In genomic region chr11:63914388-63914787, GRCm38 (mm10) we compare ENCODE assay signal across 9 mouse cellular contexts. TPM values are rescaled to one million over a fixed set of nuclear protein-coding genes. Genes with fewer than 3 reads are reported as not detected.
DNase-seq lines count a peak whose midpoint lies in the region; ATAC-seq and TF ChIP-seq lines count a peak whose summit lies in the region.
"Had no signal": no experiment of that assay in that cellular context is flagged by ENCODE, and none has a peak within 500 bp of the region (broad histone marks: within the 10 kb centered on the region; RNA-seq: fewer than 3 reads in every experiment).

No protein-coding gene starts in this region.

- no peak for TF ChIP-seq EP300 in liver, embryonic 14.5 days (IDR thresholded peaks at IDR 0.05; ENCODE audit: low read depth)
- no peak for TF ChIP-seq EP300 in stomach, postnatal 0 days (optimal IDR thresholded peaks at IDR 0.05)

- TF ChIP-seq CTCF in embryonic fibroblast, embryonic 13.5 days (IDR thresholded peaks at IDR 0.05; ENCODE audit: borderline replicate concordance, insufficient read depth, low read length), result no peak
- no peak for TF ChIP-seq CTCF in liver, embryonic 14.5 days (IDR thresholded peaks at IDR 0.05; ENCODE audit: low read depth)
- TF ChIP-seq CTCF in stomach, postnatal 0 days (IDR thresholded peaks at IDR 0.05; ENCODE audit: low read depth), result no peak

- no peak overlapping the region for H3K27ac ChIP-seq in embryonic fibroblast, embryonic 13.5 days (ENCODE audit: insufficient read depth, low read length)
- H3K27ac ChIP-seq in heart, embryonic 11.5 days (ENCODE audit: low read depth, low read length), result no peak overlapping the region
- H3K27ac ChIP-seq in liver, embryonic 14.5 days, result no peak overlapping the region
- H3K27ac ChIP-seq in stomach, postnatal 0 days (replicated peaks), result peak overlapping the region; percentile 61; the same call in 1 of the 2 replicates

- H3K4me1 ChIP-seq in embryonic fibroblast, embryonic 13.5 days (ENCODE audit: control insufficient read depth, insufficient read depth, low read length), result no peaks in the 10 kb centered on the region
- H3K4me1 ChIP-seq in heart, embryonic 11.5 days (ENCODE audit: control insufficient read depth, insufficient read depth, low read length), result peaks cover 28% of the 10 kb centered on the region
- H3K4me1 ChIP-seq in liver, embryonic 14.5 days (replicated peaks; ENCODE audit: control insufficient read depth in 2 of 2, insufficient read depth in 2 of 2, low read length in 1 of 2), result peaks cover 0 to 7% of the 10 kb centered on the region in 2 experiments; a peak in 2 of 4 replicates
- peaks cover 4% of the 10 kb centered on the region for H3K4me1 ChIP-seq in stomach, postnatal 0 days (replicated peaks; ENCODE audit: control insufficient read depth, insufficient read depth)

- no peak for TF ChIP-seq POLR2A in embryonic fibroblast, embryonic 13.5 days (IDR thresholded peaks at IDR 0.05; ENCODE audit: low read depth, low read length)

- no peaks in the 10 kb centered on the region for H3K9me3 ChIP-seq in heart, embryonic 11.5 days (replicated peaks; ENCODE audit: control insufficient read depth, low read length)
- no peaks in the 10 kb centered on the region for H3K9me3 ChIP-seq in liver, embryonic 14.5 days (ENCODE audit: control insufficient read depth, low read length)
- no peaks in the 10 kb centered on the region for H3K9me3 ChIP-seq in stomach, postnatal 0 days (ENCODE audit: control insufficient read depth, low read length)

- no peaks in the 10 kb centered on the region for H3K36me3 ChIP-seq in heart, embryonic 11.5 days (ENCODE audit: control insufficient read depth, insufficient read depth, low read length)
- no peaks in the 10 kb centered on the region for H3K36me3 ChIP-seq in liver, embryonic 14.5 days (replicated peaks; ENCODE audit: control insufficient read depth, insufficient read depth, low read depth)
- H3K36me3 ChIP-seq in stomach, postnatal 0 days (ENCODE audit: control insufficient read depth, insufficient read depth, low read length), result no peaks in the 10 kb centered on the region

- H3K27me3 ChIP-seq in heart, embryonic 11.5 days (ENCODE audit: control insufficient read depth, insufficient read depth, low read length), result peaks cover 10% of the 10 kb centered on the region
- peaks cover 35% of the 10 kb centered on the region for H3K27me3 ChIP-seq in liver, embryonic 14.5 days (ENCODE audit: control insufficient read depth, insufficient read depth, low read length)
- no peaks in the 10 kb centered on the region for H3K27me3 ChIP-seq in stomach, postnatal 0 days (ENCODE audit: control insufficient read depth, insufficient read depth, low read length)

- H3K4me3 ChIP-seq in embryonic fibroblast, embryonic 13.5 days (ENCODE audit: insufficient read depth, low read length), result peak overlapping the region; percentile 37
- peak overlapping the region; percentile 36 for H3K4me3 ChIP-seq in heart, embryonic 11.5 days (ENCODE audit: low read depth, low read length)
- H3K4me3 ChIP-seq in liver, embryonic 14.5 days (ENCODE audit: insufficient read depth in 1 of 2, low read depth in 2 of 2, low read length in 2 of 2), result peak overlapping the region; percentile 6 to 23; a peak in 2 of 4 replicates
- H3K4me3 ChIP-seq in stomach, postnatal 0 days (ENCODE audit: low read depth, low read length), result peak overlapping the region; percentile 37

- peak overlapping the region; percentile 2; the same call in 1 of the 2 replicates for H3K9ac ChIP-seq in heart, embryonic 11.5 days (ENCODE audit: low read depth, low read length)
- H3K9ac ChIP-seq in liver, embryonic 14.5 days (replicated peaks), result no peak overlapping the region
- peak overlapping the region; percentile 38; the same call in 1 of the 2 replicates for H3K9ac ChIP-seq in stomach, postnatal 0 days (ENCODE audit: low read length)

- WGBS in heart, embryonic 11.5 days (ENCODE audit: insufficient replicate concordance), result 6% methylated on average over 20 of the region's 20 CpGs
- 4% methylated on average over 20 of the region's 20 CpGs for WGBS in liver, embryonic 14.5 days (ENCODE audit: insufficient replicate concordance)
- WGBS in stomach, postnatal 0 days, result 4% methylated on average over 20 of the region's 20 CpGs

- ATAC-seq in heart, embryonic 11.5 days (replicated peaks; ENCODE audit: insufficient number of reproducible peaks, low FRiP score, low TSS enrichment), result peak; percentile 69; the same call in 1 of the 2 replicates
- peak; percentile 71 for ATAC-seq in liver, embryonic 14.5 days (ENCODE audit: insufficient read depth)
- peak; percentile 96 for ATAC-seq in stomach, postnatal 0 days (ENCODE audit: low FRiP score, low TSS enrichment)

- H3K4me2 ChIP-seq in heart, embryonic 11.5 days, result peak overlapping the region; percentile 63
- H3K4me2 ChIP-seq in liver, embryonic 14.5 days (ENCODE audit: low read depth), result peak overlapping the region; percentile 49
- peak overlapping the region; percentile 71 for H3K4me2 ChIP-seq in stomach, postnatal 0 days (replicated peaks; ENCODE audit: low read depth)

- peak; percentile 81 for DNase-seq in A20 (ENCODE audit: low read depth, low spot score)
- peak; percentile 23 to 44 for DNase-seq in adrenal gland, postnatal 4 days (ENCODE audit: low spot score in 2 of 2)
- peak; percentile 81 for DNase-seq in kidney, adult 9 months
- peak in 2 of 3 experiments; percentile 27 for DNase-seq in liver, embryonic 14.5 days (ENCODE audit: low read depth in 3 of 3, low spot score in 3 of 3)
- DNase-seq in naive thymus-derived CD4-positive, alpha-beta T cell, adult 2 months (ENCODE audit: low read depth), result peak; percentile 82
- peak; percentile 94 for DNase-seq in stomach, postnatal 0 days (ENCODE audit: low spot score)

RNA-seq across cellular contexts. Expression of gene Hs3st3b1, which starts 7.7 kb away (rescaled TPM):
- total RNA-seq in adrenal gland, postnatal 4 days (2021), result 1 to 10 TPM; 5.0 to 9.1 TPM
- polyA plus RNA-seq in embryonic fibroblast, embryonic 13.5 days (2011; ENCODE audit: insufficient read length, low read depth, missing spikeins), result 5.7 and 7.0 TPM in 2 replicates
- 4.2 and 5.3 TPM in 2 replicates for polyA plus RNA-seq in heart, embryonic 11.5 days (2014; fragmentation: Nextera tagmentation; extraction: Ambion mirVana)
- polyA plus RNA-seq in liver, embryonic 14.5 days (2012; rRNA removed), result 7.8 and 8.0 TPM in 2 replicates
- 10.4 and 12.1 TPM in 2 replicates for polyA plus RNA-seq in liver, embryonic 14.5 days (2014; fragmentation: Nextera tagmentation; extraction: Ambion mirVana)
- 6.9 and 8.3 TPM in 2 replicates for polyA plus RNA-seq in stomach, postnatal 0 days (2015; fragmentation: Nextera tagmentation; extraction: Ambion mirVana)
- total RNA-seq: MEL had no signal

Comparison
In these comparisons a context has a peak if more than half of its experiments do, and no peak if none do; other contexts are left out.
1. DNase-seq: peak in every context shown above with its lines; median percentile 94 in stomach, postnatal 0 days; 82 in naive thymus-derived CD4-positive, alpha-beta T cell, adult 2 months; 81 in A20; 81 in kidney, adult 9 months; 34 in adrenal gland, postnatal 4 days; 27 in liver, embryonic 14.5 days.